Mouse (Mus musculus): ENCODE measurements around the gene Zdhhc8.
"Not testable (repeated sequence)": the region's sequence is repeated elsewhere in the genome, so short reads cannot be mapped to it uniquely, and the experiment has no call there.

Zdhhc8 gene

DNA sequence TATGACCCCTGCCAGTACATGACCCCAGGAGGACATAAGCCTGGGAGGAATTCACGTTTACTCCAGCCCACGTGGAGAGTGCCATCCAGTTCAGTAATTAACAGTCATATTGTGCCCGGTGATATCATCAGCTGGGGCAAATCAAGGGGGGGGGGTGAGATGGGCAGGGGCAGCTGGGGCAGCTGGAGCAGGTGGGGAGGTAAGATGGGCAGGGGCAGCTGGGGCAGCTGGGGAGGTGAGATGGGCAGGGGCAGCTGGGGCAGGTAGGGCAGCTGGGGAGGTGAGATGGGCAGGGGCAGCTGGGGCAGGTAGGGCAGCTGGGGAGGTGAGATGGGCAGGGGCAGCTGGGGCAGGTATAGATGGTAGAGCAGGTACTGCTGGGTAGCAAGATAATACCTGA lies 39.4 kb downstream of the Zdhhc8 start:
- not testable (repeated sequence) for DNase-seq (ENCODE audit: low spot score)

DNA sequence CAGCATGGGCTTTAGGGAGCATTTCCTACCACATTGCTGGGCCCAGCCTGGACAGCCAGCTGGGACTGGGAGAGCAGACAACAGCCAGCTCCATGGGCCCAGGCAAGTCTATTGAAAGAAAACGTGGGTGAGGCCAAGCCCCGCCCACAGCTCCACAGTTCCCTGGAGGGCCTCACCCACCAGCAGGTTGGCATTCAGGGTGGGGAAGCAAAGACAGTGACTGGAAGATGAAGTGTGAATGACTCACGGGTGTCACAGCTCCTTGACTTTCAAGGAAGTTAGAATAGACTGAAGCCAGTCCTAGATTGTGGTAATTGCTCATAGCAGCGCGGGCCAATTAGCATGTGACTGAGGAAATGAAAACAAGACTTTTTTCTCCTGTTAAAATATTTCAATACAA lies 39.9 kb downstream of the Zdhhc8 start:
- no peak for DNase-seq (ENCODE audit: low spot score)

DNA sequence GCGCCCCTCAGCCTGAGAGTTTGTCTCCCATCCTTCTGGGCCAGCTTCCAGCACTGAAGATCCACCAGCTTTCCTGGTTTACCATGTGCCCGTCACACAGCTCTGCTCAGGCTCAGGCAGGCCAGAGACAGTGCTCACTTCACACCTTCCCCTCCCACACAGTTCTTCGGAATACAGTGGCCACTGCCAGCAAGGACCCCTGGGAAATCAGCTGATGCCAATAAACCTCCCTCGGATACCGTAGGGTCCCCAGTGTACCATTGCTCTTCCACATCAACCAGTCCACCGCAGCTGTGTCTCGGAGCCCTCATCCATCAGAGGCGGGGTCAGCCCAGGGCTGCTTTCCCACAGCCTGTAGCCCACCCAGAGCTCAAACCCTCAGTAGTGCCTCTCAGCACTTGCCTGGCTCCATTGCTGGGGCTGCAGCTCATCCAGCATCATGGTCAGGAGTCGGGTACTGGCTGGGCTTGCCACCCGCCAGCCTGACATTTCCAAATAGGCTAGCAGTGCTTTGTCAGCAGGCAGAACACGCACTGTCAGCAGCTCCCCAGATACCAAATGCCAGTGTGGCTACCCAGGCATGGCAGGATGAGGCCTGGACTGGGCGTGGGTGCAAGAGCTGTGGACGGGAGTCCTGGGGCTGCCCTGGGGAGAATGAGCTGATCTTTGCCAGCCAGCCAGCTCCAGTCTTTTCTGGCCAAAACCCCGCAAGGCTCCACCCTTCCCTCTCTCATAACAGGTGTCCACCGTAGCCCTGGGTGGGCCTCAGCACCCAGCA lies 40.5 kb downstream of the Zdhhc8 start:
- DNase-seq (ENCODE audit: low spot score) = no peak

DNA sequence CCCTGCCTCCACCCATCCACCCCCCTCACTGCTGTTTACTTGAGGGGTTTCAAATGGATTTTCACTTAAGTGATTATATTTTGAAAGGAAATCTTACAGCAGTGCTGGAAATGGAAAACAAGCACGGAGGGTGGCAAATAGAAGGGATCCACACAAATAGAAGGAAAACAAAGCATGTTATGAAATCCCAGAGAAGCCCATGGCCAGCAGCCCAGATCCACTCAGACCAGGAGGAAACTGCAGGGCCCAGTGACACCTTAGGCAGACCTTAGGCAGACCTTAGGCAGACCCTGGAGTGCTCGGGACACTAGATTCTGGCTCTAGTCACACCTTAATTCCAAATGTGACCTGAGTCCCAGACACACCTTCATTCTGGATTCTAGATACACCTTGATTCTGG lies 43.9 kb downstream of the Zdhhc8 start:
- DNase-seq (ENCODE audit: low spot score) = no peak

DNA sequence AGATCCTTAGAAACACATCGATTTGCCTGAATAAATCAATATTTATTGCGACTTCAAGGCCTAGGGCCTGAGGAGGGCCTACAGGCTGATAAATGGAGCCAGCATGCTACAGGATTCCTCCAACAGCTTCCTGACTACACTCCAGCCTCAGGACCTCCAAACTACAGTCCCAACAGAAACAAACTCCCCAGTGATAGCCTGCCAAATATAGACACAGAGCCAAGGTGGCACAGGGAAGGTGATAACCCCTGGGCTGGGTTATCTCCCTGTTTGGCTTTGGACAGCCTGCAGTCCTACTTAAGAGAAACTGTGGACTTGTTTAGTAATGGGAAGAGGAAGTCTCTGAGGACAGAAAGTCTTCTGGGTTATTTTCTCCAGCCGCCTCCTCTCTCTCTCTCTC lies 47.7 kb downstream of the Zdhhc8 start:
- DNase-seq (ENCODE audit: low spot score) = no peak

DNA sequence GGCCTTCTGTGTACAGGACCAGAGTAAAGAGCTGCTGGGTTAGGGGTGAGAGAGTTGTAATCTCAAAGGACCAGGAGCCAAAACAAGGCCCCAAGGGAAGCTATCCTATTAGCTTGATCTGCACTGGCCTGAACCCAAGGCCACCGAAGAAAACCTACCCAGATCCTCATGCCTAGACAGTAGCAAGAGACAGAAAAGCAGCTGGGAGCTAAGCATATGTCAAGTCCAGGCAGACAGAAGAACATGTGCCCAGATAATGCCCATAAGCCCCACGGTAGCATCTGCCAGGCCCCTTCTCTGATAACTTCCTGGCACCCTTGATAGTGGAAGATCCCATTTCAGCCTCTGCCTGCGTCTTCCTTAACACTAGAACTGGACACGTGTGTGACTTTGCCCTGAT lies 48.1 kb downstream of the Zdhhc8 start:
- DNase-seq (ENCODE audit: low spot score) = no peak

DNA sequence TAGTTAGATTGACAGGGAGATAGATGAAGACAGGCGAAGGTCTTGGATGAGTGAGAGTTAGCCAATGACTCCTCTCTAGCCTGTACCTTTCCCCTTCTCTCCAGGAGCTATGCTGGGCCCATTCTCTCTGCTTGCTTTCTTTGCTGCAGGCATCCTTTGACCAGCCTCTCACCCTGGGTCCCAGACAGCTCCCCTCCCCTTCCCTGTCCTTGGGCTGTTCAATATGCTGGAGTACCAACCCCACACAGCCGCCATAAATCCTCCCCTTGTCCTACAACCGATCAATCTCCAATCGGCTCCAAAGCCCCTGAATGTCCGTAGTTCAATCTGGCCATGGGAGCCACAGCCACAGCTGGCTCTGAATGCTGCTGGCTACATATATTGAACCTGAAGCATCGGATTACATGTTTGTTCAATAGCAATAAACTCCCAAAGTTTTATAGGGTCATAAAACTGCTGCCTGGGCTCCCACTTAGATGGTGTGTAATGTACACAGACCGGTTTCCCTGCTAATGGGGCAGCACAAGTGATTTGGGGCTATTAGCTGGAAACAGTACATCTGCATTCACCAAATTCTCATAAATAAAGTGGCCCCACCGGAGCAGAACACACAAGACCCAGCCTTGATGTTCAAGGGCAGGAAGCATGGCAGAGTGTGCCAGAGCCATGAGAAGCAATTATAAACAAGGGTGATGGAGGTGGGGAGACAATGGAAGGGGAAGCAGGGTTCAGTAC lies 49.1 kb downstream of the Zdhhc8 start:
- no peak for DNase-seq (ENCODE audit: low spot score)

DNA sequence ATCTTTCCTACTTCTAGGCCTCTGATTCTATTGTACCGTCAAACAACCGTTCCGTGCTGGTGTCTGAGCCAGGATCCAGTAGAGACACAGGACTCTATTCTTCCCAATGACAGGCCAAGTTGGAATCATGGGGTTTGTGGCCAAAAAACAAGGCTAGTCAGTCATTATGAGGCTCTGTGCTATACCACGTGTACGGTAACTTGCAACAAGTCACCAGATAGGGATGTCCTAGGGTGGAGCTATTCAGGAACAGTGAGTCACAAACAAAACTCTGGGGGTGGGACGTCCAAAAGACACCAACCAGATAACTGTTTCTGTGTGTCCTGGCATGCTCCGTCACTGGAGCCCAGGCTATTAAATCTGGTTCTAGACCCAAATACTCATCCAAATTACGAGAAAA lies 52.2 kb downstream of the Zdhhc8 start:
- no peak for DNase-seq (ENCODE audit: low spot score)

DNA sequence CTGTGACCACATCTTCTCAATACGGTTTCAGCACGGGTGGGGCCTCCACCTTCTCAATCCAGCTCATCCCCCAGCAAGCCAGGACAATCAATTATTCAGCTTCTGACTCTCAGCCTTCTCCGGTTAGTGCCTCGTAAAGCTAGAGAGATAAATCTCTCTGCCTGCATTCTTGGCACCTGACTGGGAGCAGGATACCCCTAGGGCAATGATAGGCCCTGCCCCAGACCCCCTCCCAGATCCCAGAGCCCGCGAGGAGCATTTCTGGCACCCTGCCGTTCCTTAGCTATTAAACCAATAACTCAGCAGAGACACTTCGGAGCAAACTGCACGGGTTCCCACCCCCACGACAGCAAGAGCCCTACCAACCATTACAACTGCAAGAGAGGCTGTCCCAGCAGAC lies 53.5 kb downstream of the Zdhhc8 start:
- no peak for DNase-seq (ENCODE audit: low spot score)

DNA sequence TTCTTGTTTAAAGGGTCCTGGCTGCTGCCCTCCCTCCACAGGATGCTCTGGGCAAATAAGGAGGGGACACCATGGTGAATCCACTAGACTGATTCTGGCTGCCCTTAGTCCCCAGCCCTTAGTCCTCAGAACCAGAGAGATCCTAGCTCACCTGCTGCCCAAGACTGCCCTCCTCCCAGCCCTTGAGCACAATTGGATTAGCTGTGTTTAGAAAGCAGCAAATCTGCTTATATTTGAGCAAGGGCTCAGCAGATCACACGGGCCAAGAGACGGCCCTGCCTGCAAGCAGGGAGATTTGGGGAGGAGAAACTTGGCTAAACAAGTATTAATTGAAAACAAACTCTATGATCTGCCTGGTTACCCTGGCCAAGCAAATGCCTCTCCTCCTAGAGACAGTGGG lies 55.3 kb downstream of the Zdhhc8 start:
- DNase-seq (ENCODE audit: low spot score) = no peak

DNA sequence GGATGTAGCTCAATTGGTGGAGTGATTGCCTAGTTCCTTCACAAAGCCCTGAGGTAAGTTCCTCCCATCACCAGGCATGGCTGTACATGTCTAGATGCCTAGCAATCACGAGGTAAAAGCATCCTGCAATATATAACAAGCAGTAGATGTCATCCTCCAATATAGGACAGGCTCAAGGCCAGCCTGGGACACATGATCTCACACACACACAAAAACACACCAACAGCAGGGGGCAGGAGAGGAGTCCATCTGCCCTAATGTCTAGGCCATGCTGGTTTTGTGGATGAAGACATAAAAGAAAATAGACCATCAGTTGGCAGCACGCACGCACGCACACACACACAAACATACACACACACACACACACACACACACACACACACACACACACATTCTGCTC lies 58.2 kb downstream of the Zdhhc8 start:
- DNase-seq (ENCODE audit: low spot score) = no peak

DNA sequence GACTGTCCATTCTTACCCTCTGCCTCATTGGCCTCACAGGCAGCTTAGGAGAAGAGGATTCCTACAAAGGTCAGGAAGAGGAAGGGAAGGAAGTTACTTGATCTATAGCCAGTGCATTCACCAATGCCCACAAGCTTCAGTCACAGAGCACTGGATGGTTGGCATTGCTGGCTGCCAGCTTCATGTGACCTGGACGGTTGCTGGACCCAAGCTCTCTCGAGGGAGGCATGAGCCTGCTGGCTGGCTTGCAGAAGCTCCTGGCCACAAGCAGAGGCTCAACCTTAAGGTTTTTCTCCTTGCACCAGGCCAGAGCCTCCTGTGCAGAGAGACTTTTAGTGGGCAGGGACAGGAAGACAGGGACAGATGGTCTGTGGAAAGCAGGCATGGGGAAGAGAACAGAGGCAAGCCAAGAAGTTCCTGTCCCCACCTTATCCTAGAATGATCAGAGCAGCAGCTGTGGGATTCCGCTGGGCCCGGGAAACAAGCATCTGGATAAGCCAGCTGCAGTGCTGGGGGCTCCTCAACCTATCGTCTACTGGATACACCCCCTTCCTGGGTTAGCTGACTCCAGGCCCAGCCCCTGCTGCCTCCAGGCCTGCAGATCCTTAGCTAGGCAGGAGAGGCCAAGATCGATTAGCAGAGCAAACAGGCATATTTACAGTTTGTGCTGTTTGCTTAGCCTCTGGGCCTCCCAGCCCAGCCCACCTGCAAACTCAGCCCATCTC lies 59.0 kb downstream of the Zdhhc8 start:
- DNase-seq (ENCODE audit: low spot score) = no peak

DNA sequence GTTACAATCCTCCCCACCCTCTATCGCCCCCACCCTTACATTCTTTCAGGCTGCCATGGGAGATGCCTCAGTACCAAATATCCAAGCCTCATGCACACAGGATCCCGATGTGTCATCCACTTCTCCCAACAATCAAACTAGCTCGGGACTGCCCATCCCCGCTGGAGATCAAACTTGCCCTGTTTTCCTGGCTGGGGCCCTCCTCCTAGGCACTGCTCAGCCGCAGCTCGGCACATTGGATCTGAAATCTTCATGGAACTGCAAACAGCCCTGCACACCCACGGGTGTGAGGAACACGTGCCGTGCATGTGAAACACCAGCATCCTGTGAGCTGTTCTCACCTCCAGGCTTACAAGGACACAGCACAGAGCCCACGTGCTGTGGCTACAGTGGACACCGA lies 61.1 kb downstream of the Zdhhc8 start:
- no peak for DNase-seq (ENCODE audit: low spot score)

DNA sequence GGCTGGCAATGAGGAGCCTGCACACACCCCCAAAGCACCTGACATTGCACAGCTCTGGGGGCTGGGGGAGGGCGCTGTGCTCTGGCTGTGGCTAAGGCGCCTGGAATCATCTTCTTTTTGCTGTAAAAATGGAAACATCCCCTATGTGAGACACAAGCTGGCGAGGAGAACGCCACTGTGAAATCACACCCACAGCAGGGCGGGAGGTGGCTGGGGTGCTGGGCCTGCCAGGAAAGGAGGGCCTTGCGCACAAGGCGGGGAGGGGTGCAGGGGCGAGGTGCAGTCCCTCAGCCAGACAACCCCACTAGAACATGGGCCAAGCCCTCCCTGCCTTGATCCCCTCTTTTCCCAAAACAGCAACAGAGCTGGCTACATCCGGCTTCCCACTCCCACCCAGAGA lies 61.7 kb downstream of the Zdhhc8 start:
- no peak for DNase-seq (ENCODE audit: low spot score)

DNA sequence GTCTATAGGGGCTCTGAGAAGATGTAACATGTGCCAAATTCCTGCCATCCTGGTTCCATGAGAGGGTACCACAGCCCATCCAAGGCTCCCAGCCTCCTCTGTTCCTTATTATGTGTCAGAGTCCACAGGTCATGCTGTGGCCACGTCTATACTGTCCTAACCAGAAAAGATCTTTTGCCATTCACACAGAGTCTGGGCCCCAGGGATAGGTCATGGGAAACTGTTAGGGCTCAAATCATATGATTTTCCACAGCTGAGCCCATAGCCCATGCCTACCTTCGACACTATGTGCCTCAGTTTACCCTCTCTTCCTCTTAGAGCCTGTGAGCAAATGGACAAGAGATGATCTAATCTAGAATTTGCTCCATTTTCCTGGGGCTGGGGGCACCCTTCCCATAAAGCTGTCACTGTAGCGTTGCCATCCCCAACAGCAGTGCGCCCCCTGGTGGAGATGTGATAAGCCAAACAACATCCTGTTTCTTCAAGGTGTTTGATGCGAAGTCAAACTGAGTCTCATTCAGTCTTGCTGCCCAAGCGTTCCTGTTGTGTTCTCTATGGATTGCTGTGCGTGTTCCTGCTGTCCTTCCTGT lies 62.6 kb downstream of the Zdhhc8 start:
- DNase-seq (ENCODE audit: low spot score) = peak; percentile 91
